Mouse (Mus musculus) T-helper 17 cell (primary cell): ENCODE results near the gene Pm20d1.
"Not testable (repeated sequence)": the region's sequence is repeated elsewhere in the genome, so short reads cannot be mapped to it uniquely, and the experiment has no call there.

Experiments
- in situ Hi-C, 2 experiments: fragments of 300-600 bp; cut with MboI, MseI; formaldehyde crosslinking; loops; 1 replicate in 1 of 2; 2 replicates in 1 of 2; pipeline ENCODE4 v1.15.1; 2025; ENCODE audit warnings: high pct_unique_total_duplicates in 2 of 2

Pm20d1 gene

GRCm38 (mm10) chr1:131771440-131771839, 25.7 kb upstream of the Pm20d1 start:
- in situ Hi-C loops: loop anchor here in 1 of 2 experiments (10.0 kb wide), 1 partner anchor 177 kb away; the partner anchor contains the start of gene Avpr1b

GRCm38 (mm10) chr1:131794591-131794990, 2.6 kb upstream of the Pm20d1 start:
- in situ Hi-C loops: no loop called here

DNA sequence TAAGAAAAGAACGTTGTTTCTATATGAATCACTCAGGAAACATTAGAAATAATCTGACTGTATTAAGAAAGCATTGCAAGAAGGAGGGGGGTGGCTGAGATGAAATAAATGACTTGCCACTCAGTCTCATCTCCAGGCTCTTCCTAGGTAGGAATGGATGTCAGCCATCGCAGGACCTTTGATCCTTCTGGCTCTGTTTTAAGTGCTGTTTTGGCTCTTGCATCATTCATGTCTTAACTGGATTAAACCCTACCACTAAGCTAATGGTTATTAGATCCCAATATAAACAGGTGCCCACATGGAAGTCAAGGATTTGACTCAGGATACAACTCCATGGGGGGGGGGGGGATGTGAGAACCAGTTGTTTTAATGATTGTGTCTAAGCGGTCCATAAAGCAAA, 2.0 kb upstream of the Pm20d1 start:
- in situ Hi-C loops: no loop called here

GRCm38 (mm10) chr1:131800001-131800400, 2.8 kb downstream of the Pm20d1 start:
- in situ Hi-C loops: no loop called here

GRCm38 (mm10) chr1:131801071-131801470, 3.9 kb downstream of the Pm20d1 start:
- in situ Hi-C loops: no loop called here

- in situ Hi-C loops: no loop called here
These were observed 5.5 kb downstream of the Pm20d1 start for GRCm38 (mm10) chr1:131802652-131803051.

DNA sequence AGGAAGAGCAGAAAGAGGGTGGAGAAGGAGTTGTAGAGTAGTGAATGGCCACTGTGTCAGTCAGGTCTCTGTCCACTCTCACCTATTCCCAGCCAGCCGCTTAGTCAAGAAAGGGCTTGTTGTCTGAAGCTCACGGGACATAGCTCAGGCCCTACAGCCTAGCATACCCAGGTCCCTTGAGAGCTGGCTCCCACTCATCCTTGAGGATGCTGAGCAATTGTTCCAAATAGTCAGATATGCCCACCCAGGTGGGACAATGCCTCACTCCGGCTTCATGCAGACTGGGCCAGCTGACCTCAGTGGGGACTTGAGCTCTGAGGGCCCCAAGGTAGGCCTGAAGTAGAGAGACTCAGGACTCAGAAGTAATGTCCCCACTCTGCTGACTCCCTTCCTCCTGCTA, 7.0 kb downstream of the Pm20d1 start:
- in situ Hi-C loops: no loop called here

- in situ Hi-C loops: no loop called here
These were observed 11.8 kb downstream of the Pm20d1 start for GRCm38 (mm10) chr1:131808986-131809385.

- in situ Hi-C loops: no loop called here
These were observed 12.5 kb downstream of the Pm20d1 start for GRCm38 (mm10) chr1:131809651-131810050.

- in situ Hi-C loops: no loop called here
These were observed 14.2 kb downstream of the Pm20d1 start for GRCm38 (mm10) chr1:131811393-131811792.

DNA sequence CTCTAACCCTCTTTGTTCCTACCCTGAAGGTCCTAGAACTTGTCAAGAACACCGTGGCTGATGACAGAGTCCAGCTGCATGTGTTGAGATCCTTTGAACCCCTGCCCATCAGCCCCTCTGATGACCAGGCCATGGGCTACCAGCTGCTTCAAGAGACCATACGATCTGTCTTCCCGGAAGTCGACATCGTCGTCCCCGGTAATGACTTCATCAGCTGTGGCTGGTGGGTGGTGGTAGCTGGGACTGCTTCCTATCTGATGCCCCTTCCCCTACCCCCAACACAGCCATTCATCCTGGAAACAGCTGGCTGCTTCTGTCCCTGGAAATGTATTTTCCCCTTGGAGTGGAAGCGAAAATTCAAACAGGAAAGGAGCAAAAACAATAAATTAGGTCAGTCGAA, 14.8 kb downstream of the Pm20d1 start:
- in situ Hi-C loops: no loop called here

DNA sequence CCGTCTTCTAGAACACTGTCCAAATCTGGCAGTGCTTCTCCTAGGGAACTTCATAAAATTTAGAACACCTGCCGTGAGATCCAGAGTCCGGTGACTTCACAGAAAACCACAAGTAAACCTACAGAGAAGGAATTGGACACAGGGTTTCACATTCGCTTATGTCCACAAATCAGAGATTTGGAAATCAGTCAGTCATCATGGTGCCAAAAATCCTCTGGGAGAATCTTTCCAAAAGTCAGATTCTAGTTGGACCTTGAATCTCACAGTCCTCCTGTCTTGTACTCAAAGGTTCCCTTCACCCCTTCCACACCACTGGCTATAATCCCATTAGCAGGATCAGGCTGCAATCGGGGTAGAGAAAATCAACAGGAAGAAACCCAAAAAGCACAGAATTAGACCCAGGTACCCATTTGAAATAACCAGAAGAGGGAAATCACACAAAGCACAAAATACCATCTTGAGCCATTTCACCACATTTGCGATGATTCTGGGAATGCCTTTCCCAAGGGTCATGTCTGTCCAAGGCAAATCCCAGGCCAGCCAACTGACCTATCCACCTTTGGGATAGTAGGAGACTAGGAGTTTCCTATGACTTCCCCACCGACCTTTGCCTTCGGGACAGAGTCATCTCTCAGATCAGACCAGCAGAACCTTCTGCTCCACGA, 15.6 kb downstream of the Pm20d1 start:
- in situ Hi-C loops: no loop called here

- in situ Hi-C loops: no loop called here
These were observed 16.6 kb downstream of the Pm20d1 start for GRCm38 (mm10) chr1:131813731-131814130.

- in situ Hi-C loops: no loop called here
These were observed 17.0 kb downstream of the Pm20d1 start for GRCm38 (mm10) chr1:131814191-131814590.

DNA sequence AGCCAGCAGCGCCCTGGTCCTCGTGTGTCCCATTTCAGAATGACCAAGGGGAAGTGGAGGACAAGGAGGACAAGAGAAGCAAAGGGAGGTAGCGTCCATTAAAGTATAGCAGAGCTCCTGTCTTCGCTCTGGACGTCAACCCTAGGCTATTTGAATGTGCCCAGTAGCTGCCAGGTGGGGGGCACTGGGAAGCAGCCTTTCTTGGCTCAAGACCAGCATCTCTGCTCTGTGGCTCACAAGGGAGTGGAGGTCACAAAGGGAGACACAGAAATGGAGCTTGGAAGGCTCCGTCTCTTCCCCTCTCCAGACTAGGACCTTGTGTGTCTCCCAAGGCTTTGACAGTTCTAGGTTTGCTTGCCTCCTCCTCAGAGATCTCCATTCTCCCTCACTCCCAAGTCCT, 19.7 kb downstream of the Pm20d1 start:
- in situ Hi-C loops: no loop called here

- in situ Hi-C loops: not testable (repeated sequence)
These were observed 23.2 kb downstream of the Pm20d1 start for GRCm38 (mm10) chr1:131820353-131820752.

DNA sequence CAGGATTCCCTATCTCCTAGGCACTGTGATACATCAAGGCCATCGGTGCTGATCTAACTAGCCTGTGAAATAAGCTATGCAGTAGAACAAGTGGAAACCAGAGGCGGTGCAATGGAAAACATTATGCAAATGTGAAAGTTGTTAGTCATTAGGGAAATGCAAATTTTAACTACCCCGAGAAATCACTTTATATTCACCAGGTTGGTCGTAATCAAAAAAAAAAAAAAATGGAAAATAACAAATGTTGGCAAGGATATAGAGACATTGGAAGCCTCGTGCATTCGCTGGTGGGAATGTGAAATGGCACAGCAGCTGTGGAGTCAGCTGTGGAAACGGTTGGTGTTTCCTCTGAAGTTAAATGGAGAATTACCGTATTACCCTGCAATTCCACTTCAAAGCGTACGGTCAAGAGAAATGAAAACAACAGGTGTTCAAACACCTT, 23.7 kb downstream of the Pm20d1 start:
- in situ Hi-C loops: no loop called here

DNA sequence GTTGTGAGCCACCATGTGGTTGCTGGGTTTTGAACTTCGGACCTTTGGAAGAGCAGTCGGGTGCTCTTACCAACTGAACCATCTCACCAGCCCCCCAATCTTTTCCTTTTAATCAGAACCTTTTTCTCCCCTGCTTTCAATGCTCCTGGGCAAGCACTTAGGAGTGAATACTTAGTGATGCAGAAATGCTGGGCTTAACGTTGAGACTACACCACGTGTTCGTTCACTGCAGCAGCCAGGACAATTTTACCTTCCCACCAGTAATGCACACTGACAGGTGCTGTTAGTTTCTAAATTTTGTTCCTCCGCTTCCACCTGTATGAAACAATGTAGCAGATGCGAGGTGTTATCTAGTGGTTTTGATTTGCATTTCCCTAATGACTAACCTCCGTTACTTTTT, 25.1 kb downstream of the Pm20d1 start:
- in situ Hi-C loops: no loop called here

DNA sequence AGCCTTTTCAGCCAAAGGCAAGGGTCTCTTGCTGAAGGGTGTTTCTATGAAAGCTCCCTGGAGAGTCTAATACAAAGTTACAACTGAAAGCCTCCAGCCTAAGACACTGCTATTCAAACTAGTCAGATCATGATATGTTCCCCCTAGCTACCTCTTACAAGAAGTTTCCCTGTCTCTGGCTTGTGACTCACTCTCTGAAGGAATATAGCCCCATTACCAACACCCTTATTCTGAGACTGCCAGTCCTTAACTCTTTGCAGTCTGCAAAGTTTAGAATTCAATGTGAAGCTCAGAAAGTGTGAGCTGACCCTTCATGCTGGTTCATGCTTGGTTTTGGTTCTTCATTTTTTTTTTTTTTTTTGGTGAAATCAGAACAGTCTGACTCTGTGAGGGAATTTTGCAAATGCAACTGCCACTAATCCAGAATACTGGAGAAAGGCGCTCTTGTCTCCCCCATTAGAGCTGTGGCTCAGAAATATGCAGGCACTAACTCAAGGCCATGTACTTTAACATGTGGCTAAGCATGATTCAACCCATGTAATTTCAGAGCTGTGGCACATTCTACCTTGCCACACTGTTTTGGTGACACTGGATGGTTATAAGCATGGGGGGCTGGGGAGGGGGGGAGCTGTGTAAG, 25.8 kb downstream of the Pm20d1 start:
- in situ Hi-C loops: no loop called here

GRCm38 (mm10) chr1:131823563-131823962, 26.4 kb downstream of the Pm20d1 start:
- in situ Hi-C loops: no loop called here

GRCm38 (mm10) chr1:131824528-131825181, 27.5 kb downstream of the Pm20d1 start:
- in situ Hi-C loops: no loop called here

DNA sequence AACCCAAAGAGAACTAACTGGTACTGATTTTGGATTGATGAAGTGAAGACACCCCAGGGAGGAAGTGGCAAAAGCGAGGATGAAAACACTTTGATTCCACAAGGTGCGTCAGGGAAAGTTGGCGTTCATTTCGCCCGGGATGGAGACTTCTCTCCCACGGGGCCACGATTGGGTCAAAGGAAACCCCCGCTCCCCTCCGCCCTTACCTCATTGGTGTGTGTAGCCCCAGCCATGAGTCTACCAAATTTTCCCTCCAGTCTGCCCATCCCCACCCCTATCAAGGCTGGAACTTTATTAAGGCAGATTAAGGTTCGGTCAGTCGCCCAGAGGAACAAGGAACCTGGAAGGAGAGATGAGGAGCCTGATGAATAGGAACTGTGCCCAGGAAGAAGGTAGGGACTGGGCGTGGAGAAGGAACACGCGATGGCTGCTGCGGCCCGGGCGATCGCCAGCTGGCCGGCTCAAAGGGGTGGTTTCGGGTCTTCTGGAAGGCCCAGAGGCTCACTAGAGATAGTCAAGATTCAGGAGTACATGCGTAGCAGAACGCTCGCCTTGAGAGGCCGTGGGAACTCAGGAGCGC, 30.1 kb downstream of the Pm20d1 start, which contains the start of gene Slc41a1:
TSS of gene Slc41a1 (plus strand) at position 287 of the 580 bp plus-strand sequence.
- in situ Hi-C loops: no loop called here
